Mouse (Mus musculus) gastrocnemius, postnatal 4 days (tissue): ENCODE results near the gene Gm9970. TPM values are rescaled to one million over a fixed set of nuclear protein-coding genes. Genes with fewer than 3 reads are reported as not detected.
"Not testable (repeated sequence)": the region's sequence is repeated elsewhere in the genome, so short reads cannot be mapped to it uniquely, and the experiment has no call there.

ENCODE experiments used
- DNase-seq, 2 experiments: peaks; one replicate each; pipeline ENCODE4 v3.0.0; 2021 to 2022; ENCODE audit warnings: low spot score in 2 of 2, mixed read lengths in 2 of 2
- total RNA-seq, 2 experiments: library from RNA; stranded (reverse); gene quantifications; 2 replicates each; pipeline ENCODE4 v1.2.3; 2021

Gene Gm9970
- total RNA-seq, 2 experiments from 2014 or later, result 0.70 TPM; not detected in 1

DNA sequence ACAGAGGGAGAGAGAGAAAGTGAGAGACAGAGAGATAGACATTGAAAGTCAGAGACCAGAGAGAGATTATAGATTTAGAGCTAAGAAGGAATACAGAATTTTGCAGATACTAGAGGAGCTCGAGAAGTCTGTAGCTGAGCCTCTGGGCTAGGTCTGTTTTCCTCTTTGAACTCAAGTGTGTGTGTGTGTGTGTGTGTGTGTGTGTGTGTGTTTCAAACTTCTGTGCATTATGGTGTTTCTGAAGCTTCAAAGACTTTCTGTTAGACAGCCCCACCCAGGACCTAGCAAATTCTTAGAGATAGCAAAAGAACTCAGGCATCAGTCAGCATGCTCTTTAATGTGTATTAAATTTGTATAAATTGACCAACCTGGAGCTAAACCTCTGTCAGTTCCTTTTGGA, 14.4 kb downstream of the Gm9970 start:
- DNase-seq, result no peak

- DNase-seq, result peak in 1 of 2 experiments; percentile 12
These were observed 18.3 kb downstream of the Gm9970 start for GRCm38 (mm10) chr5:31222696-31223095.

DNA sequence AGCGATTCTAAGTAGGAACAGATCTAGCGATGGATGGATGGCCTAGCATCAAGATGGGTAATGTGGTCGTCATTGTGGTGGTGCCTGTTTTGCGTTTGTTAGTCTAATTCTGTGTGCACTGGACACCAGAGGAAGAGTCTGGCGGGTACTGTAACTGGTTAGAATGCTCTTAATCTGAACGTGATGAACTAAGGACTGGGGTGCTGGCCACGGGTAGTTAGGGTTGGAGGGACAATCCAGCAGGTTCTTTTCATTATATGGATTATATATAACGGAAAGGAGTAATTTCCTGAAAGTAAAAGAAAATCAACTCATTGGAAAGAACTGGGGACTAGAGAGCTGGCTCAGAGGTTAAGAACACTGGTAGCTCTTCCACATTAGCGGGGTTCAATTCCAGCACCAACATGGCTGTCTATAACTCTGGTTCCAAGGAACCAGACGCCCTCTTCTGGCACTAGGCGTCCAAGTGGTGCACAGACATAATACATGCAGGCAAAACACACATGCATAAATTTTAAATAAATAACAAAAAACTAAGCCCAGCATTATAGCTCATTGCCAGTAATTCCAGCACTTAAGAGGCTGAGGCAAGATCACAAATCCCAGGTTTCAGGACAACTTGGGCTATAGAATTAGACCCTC, 19.6 kb downstream of the Gm9970 start:
- peak in 1 of 2 experiments; percentile 18 for DNase-seq

DNA sequence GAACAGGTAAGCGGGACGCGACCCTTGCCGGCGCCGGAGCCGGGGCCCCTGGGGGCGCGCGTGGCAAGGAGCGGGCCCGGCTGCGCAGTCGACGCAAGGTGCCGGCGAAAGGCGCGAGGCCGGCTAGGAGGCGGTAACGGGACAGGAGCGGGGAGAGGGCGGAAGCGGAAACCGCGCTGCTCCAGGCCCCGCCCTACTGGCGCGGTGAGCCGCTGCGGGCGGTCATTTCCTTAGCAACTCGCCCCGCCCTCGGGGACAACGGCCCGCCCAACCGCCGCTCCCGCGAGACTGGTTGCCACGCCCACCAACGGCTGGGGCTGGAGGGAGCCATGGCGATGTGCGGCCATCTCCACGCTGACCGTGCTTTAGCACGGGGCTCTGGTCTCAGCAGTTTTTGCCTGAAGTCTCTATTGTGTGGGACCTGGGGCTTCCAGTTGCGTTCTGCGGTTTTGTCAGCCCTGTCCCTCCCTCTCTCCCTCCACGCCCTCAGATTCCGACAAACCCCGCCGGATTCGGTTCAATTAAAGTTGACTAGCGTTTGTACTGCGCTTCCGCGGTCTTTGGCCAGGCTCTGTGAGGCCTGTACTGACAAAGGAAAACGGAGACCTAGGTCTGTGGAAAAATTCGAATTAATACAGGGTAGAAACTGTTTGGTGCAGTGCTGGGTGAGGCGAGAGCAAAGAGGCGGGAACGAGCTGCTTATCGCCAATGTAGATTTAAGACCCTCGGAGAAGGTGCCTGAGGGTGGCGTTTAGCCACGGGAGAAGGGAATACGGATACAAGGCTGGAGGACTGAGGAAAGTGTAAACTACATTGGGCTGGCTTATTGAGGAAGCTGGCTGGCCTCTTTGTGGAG, 20.4 kb downstream of the Gm9970 start, which contains the start of gene Ppm1g:
Ppm1g (minus strand) TSS at position 240 of the 856 bp plus-strand sequence.
- DNase-seq, result peak; percentile 98 to 99

GRCm38 (mm10) chr5:31219911-31220447, 21.1 kb downstream of the Gm9970 start:
- DNase-seq, result peak; percentile 43 to 59

GRCm38 (mm10) chr5:31219474-31219873, 21.6 kb downstream of the Gm9970 start:
- no peak for DNase-seq

GRCm38 (mm10) chr5:31219070-31219469, 22.0 kb downstream of the Gm9970 start:
- DNase-seq, result no peak

DNA sequence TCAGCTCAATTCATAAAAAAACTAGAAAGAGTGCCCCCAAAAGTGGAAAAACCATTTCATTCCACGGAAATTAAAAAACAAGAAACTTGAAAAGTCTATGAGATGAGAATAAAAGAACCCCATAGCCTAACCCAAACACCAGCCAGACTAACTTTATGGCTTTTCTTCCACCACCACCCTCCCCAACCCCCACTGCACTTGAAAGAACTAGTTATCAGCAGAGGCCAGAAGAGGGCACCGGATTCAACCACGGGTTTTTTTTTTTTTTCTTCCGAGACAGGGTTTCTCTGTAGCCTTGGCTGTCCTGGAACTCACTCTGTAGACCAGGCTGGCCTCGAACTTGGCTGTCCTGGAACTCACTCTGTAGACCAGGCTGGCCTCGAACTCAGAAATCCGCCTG, 22.7 kb downstream of the Gm9970 start:
- no peak for DNase-seq

DNA sequence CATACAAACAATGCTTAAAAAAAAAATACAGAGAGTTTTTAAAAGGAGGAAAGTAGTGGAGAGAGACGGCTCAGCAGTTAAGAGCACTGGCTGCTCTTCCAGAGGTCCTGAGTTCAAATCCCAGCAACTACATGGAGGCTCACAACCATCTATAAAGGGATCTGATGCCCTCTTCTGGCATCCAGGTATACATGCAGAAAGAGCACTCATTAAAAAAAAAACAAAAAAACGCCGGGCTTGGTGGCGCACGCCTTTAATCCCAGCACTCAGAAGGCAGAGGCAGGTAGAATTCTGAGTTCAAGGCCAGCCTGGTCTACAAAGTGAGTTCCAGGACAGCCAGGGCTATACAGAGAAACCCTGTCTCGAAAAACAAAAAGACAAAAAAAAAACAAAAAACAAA, 24.5 kb downstream of the Gm9970 start:
- DNase-seq, result not testable (repeated sequence)

DNA sequence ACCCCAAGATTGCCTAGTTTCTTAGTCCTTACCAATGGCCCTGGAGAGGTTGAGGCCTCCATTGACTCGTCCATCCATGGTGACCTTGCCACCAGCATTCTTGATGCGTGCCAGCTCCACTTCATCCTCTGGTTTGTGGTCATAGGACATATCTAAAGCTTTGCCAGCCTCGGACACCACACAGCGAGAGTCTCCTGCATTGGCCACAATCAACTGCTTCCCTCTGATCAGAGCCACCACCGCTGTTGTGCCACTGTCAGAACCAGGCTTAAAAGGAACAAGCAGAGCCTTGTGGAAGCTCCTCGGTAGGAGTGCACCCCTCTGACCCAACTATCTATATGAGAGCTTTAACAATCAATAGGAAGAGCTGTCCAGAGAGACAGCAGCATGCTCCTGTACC, 36.6 kb downstream of the Gm9970 start:
- DNase-seq, result no peak

GRCm38 (mm10) chr5:31203866-31204265, 37.2 kb downstream of the Gm9970 start:
- DNase-seq, result no peak

DNA sequence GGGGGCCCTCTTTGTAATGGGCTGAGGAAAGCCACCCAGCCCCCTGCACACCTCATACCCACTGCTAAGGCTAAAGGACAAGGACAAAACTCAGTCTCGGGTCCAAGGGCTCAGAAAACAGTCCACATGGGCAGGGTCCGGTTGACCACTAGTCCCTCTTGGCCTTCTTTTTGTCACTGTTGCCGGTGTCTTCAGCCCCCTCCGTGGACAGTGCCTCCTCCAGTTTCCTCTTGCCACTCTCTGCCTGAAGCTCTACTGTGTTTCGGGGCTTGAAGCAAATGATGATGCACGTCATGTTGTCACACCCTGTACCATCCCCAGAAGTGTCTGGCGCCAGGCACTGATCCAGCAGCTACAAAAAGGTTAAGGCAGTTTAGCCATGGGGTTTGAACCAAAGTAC, 38.1 kb downstream of the Gm9970 start:
- no peak for DNase-seq

DNA sequence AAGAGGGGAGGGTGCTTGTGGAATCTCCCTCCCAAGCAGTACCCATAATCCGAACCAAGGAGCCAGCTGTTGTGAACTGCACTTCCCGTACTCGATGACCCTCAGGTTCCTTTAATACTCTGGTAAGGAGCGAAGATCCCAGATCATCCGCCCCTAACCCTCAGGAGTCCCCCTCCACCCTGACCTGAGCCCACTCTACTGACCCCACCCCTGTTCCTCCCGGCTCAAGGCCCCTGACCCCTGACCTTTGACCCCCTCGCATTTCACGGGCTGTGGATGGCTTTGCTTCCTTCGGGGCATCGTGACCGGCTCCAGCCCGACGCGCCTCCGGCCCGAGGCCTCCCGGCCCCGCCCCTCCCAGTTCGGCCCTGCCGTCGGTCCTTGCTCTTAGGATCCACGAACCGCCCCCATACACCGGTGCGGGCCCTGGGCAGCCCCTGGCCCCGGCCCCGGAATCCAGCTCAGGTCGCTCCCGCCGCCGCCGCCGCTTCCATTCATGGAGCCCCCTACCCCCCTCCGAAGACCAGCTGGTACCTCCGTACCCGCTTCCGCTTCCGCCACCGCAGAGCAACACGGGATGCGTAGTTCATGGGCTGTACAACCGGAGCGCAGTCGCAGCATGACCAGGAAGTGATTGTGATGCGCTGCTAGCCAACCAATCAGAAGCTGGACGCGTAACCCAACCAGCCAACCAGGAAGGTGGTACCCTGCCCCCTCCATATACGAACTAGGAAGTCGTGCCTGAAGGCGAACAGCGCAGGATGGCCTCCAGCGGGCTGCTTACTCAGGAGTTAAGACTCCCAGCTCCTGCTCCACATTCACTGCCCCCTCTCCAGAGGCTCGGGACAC, 39.1 kb downstream of the Gm9970 start, which contains the start of gene Zfp513:
Zfp513 (minus strand) TSS at position 562 of the 849 bp plus-strand sequence.
- DNase-seq, result peak; percentile 82 to 92

- no peak for DNase-seq
These were observed 39.8 kb downstream of the Gm9970 start for GRCm38 (mm10) chr5:31201042-31201741.

DNA sequence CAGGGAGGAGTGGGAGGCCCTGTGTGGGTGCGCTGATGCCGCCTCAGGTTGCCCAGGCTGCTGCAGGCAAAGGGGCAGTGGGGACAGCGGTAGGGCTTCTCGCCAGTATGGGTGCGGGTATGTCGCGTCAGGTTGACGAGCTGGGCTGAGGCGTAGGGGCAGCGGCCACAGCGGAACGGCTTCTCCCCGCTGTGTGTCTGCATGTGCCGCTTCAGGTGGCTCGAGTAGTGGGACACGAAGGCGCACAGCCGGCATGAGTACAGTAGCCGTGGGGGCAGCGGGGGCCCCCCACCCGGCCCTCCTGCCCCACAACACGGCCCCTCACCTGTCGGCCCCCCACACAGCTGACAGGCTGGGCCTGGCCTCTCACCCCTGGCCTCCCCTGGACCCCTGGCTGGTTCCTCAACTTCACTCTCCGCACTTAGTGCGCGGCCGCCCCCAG, 40.7 kb downstream of the Gm9970 start:
- DNase-seq, result no peak

DNA sequence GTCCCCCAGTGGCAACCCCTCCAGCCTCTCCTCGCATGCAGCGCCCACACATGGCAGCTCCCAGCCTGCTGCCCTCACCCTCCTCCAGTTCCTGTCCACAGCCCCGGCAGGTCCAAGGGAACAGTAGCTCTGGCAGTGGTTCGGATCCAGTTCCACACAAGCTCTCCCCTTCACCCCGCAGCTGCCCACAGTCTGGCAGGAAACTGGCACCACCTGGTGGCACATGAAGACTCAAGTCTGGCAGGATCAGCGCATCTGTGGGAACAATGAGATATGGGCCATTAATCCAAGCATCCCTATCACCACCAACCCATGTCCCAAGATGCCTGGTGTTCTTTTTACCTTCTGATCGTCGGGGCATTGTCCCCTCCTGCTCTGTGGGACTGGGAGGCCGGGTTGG, 41.1 kb downstream of the Gm9970 start:
- no peak for DNase-seq

DNA sequence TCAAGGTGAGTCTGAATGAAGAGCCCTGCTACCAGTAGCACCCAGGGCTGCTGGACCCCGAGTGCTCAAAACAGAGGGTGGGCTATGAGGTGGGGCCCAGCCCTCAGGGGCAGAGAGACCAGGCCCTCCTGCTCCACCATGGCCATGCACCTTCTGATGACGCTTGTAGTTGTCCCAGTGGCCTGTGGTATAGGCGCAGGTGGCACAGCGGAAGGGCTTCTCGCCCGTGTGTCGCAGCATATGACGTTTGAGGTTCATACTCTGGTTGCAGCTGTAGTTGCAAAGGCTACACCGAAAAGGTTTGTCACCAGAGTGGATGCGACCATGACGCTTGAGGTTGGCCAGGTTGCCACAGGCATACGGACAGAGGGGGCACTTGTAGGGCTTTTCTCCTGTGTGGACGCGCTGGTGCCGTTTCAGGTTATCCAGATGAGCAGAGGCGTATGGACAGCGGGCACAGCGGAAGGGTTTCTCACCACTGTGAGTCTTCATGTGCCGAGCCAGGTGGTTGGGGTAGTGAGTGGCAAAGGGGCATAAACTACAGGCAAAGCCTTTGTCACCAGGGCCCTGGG, 41.6 kb downstream of the Gm9970 start:
- no peak for DNase-seq

- no peak for DNase-seq
These were observed 42.3 kb downstream of the Gm9970 start for GRCm38 (mm10) chr5:31198616-31199320.

GRCm38 (mm10) chr5:31198170-31198569, 42.9 kb downstream of the Gm9970 start:
- DNase-seq, result no peak
